Mouse (Mus musculus) frontal cortex, postnatal 14 days (tissue): ENCODE measurements around the gene Gm49342.
A peak's percentile ranks its signal among the peaks of the same experiment; 100 is the strongest.
"Not testable (repeated sequence)": the region's sequence is repeated elsewhere in the genome, so short reads cannot be mapped to it uniquely, and the experiment has no call there.

ENCODE experiments used
- DNase-seq, 2 experiments: peaks; one replicate each; pipeline ENCODE4 v3.0.0; 2022; ENCODE audit warnings: low spot score in 2 of 2

Gene Gm49342

DNA sequence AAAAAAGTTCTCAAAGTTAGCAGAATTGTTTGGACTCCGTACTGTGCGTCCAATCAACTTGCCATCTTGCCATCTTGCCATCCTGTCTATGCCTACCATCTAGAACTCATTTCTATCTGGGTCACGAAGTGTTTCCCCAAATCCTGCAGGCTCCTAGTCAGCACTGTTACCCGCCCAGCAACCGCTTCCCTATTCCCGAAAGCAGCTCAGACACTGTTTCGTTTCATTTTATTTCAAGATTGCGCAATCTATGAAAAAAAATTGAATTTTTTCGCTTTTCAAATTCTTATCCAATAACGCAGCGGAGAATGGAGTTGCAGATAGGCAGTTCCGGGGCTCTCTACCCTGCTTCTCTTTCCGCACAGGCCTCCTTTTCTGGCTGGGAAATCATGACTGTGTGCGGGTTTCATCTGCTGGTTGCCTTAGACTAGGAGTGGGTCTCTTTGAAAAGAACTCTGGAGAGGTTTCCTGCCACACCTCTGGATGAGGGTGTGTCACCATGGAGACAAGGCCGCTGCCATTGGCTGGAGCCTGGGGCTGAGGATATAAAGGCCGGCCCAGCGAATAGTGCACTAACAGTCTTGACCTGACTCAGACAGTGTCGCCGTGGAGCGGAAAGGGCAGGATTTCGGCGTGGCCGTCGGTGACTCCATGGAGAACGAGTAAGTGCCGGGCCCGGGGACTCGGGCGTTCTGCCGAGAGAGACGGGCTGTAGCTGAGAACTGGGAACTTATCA, at the start of gene Gm49342:
TSS of gene Gm49342 (plus strand) at position 586 of the 736 bp plus-strand sequence.
- peak; percentile 88 to 89 for DNase-seq

GRCm38 (mm10) chr14:50895407-50895806, 48.9 kb upstream of the Gm49342 start:
- no peak for DNase-seq

DNA sequence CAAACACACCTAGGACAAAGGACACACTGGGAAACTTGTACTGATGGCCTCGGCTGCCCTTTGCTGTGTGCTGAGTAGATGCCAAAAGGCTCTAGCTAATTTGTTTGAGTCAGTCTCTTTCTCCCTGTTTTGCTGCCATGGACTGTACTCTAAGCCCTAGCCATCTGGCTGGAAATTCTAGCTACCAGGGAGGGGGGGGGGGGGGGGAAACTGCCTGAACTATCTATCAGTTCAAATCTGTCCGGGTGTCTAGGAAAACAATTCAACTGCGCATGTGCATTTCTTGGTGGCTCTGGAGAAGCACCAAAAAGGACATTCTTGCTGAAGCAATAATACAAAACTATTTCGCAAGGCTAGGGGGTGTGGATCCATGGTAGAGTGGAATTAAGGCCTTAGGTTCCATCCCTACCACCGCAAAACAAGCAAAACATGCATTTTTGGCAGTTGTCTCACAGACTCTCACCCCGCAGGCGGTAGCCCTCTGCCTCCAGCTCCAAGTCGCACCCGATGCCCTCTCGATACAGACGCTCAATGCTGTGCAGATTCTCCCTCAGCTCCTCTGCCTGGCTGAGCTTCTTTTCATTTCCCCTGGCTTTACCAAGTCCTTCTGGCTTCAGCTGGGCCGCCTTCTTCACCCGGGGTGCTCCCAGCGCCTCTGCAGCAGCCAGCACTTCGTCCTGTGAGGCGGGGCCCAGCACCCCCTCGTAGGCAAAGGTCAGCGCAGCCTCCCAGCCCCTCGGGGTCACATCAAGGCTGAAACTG, 48.2 kb upstream of the Gm49342 start:
- DNase-seq, result no peak

- DNase-seq, result peak in 1 of 2 experiments; percentile 36
Measured at GRCm38 (mm10) chr14:50896747-50897373, 47.5 kb upstream of the Gm49342 start.

GRCm38 (mm10) chr14:50897374-50897765, 46.9 kb upstream of the Gm49342 start, which contains the start of gene Klhl33:
Gene Klhl33 (minus strand): TSS chr14:50897507.
- no peak for DNase-seq

GRCm38 (mm10) chr14:50897992-50898391, 46.3 kb upstream of the Gm49342 start:
- not testable (repeated sequence) for DNase-seq

GRCm38 (mm10) chr14:50903973-50904827, 40.1 kb upstream of the Gm49342 start:
- DNase-seq, result no peak

DNA sequence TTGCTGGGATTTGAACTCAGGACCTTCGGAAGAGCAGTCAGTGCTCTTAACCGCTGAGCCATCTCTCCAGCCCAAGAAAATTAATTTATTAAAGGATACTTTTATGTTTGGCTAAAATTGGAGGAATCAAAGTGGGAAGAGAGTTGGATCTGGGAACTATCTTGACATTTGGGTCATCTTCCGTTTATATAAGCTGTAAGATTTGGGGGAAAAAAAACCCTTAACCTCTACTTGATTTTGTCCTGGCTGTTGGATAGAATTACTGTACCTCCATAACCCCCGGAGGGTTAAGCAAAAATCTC, 39.5 kb upstream of the Gm49342 start:
- no peak for DNase-seq

DNA sequence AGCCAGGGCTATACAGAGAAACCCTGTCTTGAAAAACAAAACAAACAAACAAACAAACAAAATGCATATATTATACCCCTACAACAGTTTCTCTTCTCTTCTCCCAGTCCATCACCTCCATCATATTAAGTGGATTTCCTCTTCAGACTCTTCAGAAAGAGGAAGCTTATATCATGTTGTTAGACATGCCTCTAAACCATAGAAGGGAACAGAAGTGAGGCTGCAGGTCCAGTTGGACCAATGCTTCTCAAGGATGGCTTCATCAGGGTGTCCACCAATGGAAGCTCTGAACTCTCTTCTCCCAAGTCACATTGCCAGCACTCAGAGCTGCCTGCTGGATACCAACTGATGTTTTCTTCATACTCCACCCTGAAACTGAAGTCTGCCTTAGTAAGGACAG, 39.0 kb upstream of the Gm49342 start:
- not testable (repeated sequence) for DNase-seq

GRCm38 (mm10) chr14:50908126-50908525, 36.2 kb upstream of the Gm49342 start:
- no peak for DNase-seq

DNA sequence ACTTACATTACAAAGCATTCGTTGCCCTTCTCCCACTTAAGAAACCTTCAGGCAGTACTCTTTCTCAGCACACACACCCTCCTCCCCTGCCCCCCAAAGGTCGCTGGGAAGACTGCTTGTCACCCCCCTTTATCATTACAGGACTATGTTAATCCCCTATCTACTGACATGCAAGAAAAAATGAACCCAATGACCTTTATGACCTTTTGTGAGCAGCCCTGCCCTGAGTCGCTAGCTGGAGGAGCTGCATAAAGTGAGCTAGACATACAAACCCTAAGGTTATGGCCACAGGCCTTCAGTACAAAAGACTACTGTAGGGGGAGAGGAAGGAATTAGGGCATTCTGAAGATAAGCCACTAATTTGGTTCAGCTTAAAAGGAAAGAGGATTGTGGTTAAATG, 33.0 kb upstream of the Gm49342 start:
- DNase-seq, result no peak

DNA sequence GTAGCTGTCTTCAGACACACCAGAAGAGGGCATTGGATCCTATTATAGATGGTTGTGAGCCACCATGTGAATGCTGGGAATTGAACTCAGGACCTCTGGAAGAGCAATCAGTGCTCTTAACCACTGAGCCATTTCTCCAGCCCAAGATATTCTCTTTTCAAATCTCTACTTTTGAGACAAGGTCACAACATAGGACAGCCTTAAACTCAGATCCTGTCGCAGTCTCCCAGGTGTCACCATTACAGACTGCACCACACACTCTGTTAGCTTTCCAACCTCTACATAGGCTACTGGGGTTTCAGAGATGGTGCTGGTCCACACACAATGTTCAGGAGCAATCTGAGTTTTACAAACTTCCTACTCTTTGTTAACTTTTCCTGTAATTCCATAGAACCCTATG, 20.9 kb upstream of the Gm49342 start:
- not testable (repeated sequence) for DNase-seq

- DNase-seq, result peak; percentile 97 to 98
Measured at GRCm38 (mm10) chr14:50924281-50925064, 19.8 kb upstream of the Gm49342 start, which contains the start of the genes Osgep and Apex1. Gene Osgep (minus strand): TSS chr14:50924893. Gene Apex1 (plus strand): TSS chr14:50924968.

DNA sequence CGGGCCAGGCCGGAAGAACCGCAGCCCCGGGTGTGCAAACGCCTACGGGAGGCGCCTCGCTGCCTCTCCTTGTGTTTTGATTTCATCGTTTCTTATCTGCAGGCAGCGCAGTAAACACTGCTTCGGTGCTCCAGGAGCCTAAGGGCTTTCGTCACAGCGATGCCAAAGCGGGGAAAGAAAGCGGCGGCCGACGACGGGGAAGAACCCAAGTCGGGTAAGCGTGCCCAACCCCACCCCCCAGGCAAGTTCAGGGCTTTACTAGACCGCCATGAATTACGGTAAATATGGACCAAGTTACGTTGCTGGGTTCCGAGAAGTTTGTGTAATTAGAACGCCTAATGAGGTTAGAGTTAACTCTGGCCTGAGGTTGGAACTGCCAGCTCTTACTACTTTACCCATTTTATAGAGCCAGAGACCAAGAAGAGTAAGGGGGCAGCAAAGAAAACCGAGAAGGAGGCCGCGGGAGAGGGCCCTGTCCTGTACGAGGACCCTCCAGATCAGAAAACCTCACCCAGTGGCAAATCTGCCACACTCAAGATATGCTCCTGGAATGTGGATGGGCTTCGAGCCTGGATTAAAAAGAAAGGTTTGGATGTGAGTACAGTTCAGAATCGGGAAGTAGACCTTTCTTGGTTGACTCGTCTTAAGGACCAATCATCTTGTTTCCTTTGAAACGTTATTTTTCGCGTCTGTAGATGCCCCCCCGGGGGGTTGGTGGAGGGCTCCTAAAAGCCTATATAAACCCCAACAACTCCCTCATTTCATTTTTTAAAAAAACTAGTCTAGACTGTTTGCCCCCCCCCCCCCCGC, 19.0 kb upstream of the Gm49342 start:
- no peak for DNase-seq

- no peak for DNase-seq
Measured at GRCm38 (mm10) chr14:50927366-50927765, 17.0 kb upstream of the Gm49342 start.

- DNase-seq, result peak; percentile 18
Measured at GRCm38 (mm10) chr14:50929951-50930350, 14.4 kb upstream of the Gm49342 start.

DNA sequence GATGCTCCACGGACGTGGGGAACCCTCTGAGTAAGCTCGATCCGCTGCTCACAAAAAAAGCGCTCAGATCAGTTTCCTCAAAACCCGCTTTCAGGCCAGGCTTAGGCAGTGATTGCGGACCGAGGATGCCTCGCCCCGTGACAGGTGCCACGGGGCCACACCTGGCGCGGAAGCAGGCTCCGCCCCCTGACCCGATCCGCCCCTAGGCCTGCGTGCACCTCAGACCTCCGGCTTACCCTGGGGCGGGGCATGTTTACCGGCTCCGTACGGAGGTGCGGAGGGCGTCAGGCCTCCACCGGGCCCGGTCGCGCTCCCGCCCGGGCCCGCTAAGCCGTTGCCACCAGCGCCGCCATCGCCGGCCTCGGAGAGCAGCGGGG, 14.0 kb upstream of the Gm49342 start:
- no peak for DNase-seq

- DNase-seq, result peak; percentile 99 to 100
Measured at GRCm38 (mm10) chr14:50930754-50931492, 13.4 kb upstream of the Gm49342 start, which contains the start of the genes Pip4p1 and Pnp. Gene Pip4p1 (minus strand): TSS chr14:50930856. Gene Pnp (plus strand): TSS chr14:50931082.

GRCm38 (mm10) chr14:50931493-50932020, 12.8 kb upstream of the Gm49342 start:
- DNase-seq, result no peak
